Mouse (Mus musculus) brain, adult 2 months (tissue): ENCODE data around the gene Hspa4.
"Not testable (repeated sequence)": the region's sequence is repeated elsewhere in the genome, so short reads cannot be mapped to it uniquely, and the experiment has no call there.

Experiments
- DNase-seq: peaks from one replicate; pipeline ENCODE4 v3.0.0; 2011; ENCODE audit warnings: low read depth, low spot score

Gene Hspa4

DNA sequence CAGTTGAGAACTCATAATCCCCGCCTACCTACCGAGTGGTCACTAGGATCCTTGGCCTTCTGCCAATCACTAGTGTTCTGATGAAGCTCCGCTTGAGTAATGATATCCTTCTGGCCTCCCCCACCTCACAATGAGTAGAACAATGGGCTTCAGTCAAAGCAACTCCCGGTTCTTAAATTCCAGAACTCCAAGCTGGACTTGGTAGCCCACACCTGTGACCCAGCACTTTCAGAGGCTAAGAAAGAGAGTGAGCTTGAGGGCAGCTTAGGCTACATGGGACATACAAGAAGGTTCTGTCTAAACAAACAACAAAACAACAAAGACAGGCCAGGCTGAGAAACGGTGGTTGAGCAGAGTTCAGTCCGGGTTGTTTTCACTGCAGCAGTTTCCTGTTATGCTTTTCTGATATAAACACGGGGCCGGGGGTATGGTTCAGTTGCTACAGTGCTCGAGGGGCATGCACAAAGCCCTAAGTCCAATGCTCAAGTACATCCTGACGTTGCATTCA is 7.4 kb upstream of the Hspa4 start:
- no peak for DNase-seq

DNA sequence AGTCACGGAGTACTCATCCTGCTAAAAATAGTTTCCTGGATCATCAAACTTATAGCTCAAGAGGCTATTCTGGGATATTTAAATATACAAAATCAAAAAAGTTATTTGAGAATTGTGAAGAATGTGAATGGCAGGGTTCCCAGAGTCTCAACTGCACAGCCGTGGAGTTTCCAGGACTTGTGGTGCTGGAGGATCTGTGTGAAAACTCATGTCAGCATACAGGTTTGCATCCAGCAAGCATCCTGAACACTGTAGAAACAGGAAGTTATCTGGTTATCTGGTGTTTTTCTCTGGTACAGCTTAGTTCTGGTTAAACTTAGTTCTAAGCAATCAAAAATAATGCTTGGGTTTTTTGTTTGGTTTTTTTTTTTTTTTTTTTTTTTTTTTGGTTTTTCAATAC is 6.7 kb upstream of the Hspa4 start:
- DNase-seq: peak; percentile 42

DNA sequence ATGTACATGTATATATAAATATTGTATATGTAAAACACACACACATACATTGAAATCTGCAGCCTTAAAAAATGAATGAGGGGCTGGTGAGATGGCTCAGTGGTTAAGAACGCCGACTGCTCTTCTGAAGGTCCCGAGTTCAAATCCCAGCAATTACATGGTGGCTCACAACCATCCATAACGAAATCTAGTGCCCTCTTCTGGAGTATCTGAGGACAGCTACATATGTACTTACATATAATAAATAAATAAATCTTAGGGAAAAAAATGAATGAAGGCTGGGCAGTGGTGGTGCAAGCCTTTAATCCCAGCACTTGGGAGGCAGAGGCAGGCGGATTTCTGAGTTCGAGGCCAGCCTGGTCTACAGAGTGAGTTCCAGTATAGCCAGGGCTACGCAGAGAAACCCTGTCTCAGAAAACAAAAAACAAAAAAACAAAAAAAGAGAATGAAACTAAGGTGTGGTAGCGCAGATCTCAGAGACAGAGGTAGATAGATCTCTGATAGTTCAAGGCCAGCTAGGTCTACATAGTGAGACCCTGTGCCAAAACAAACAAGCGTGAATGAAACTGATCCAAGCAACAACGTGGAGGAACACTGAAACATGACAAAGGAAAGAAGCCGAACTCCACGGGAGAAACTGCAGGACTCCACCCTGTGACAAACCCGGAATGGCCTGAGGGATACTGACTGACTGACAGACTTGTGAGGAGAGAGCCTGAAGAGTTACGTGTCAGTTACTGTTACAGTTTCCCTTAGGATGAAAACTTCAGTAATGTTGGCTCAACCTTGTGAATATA is 4.0 kb upstream of the Hspa4 start:
- no peak for DNase-seq

DNA sequence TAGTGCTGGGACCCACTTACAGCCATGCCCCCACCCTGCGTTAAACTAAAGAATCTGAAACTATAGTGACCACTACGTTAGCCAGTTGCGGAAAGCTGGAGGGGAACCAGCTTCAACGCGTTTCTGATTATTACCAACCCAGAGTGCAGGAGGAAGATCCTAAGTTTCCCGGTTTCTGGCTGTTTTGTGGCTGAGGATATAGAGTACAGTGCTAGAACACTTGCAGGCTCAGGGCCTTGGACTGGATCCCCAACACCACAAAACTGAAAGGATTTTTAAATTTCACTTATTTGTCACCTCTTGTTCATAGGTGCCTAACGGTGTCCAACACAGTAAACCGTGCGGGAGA is 884 bp upstream of the Hspa4 start:
- no peak for DNase-seq

DNA sequence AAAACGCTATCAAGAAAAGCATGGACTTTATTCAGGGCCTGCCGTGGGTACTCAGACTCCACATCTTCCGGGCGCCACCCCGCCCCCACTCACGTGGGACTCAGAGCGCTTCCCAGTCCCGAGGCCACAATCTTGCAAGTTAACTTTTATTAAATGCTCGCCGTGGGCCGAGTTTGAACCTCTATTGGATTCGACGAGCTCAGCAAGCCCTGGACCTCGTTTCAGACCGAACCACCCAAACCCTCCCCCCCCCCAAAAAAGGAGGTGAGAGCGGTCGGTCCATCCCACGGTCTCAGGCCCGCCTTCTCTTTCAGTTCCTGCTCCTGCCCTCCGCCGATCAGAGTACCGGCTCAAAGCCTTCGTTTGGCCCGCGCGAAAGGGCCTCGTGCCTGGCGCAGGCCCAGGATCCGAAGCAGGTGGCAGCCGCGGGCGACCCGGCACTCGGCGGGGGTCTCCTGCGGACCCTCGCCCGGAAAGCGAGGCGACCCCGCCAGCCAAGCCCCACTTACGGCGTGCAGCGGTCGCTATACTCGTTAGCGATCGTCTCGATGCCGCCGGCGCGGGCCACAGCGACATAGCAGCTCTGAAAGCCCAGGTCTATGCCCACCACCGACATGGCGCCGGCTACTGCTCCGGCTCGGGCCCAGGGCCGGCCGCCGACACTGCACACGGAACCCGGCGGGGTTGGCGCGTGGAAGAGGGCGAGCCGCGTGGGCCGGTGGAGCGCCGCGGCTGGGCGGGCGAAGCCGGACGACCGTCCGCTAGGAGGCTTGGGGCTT is 517 bp downstream of the Hspa4 start:
- DNase-seq: peak; percentile 42

DNA sequence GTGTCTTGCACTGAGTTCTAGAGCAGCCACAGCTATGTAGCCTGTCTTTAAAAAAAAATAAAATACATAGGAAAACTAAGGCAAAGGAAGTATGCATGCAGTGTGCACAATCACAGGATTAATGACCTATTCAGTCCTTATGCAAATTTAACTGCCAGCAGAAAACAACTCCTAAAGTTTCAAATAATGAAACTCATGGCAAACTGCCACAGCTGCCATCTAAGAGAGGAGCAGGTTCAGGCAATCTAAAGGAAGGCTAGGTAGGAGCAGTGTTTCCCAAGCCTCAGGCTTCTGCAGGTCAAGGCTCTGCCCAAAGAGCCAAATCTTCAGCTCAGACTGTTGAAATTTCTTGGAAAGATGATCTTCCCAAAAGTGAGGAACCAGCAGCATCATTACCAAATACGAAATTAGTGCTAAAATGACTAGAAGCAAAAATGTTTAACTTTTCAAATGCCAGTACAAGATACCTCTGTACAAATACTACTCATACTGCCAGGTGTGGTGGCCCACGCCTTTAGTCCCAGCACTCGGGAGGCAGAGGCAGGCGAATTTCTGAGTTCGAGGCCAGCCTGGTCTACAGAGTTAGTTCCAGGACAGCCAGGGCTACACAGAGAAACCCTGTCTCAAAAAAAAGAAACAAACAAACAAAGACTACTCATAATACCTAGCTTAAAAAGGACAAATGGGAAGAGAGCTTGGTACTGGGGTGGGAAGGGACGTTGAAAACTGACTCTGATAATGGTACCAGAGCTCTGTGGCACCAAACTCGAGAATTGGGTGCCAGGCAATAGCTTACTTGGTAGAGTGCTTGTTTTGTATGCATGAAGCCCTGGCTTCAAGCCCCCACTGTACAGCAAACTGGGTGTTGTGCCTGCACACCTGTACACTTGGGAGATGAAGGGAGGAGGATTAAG is 2.1 kb downstream of the Hspa4 start:
- DNase-seq: no peak

DNA sequence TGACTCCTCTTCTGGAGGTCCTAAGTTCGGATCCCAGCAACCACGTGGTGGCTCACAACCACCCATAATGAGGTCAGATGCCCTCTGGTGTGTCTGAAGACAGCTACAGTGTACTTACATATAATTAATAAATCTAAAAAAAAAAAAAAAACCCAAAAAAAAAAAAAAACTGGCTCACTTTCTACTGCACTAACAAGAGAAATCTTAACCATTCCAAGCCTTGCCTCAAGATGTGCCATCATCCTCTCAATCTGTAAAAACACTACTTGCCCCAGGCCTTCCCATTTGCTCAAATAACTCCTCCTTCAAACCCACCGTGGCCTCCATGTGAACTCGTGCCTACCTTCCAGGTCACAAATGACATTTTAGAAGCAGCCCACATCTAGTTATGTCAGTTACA is 3.4 kb downstream of the Hspa4 start:
- no peak for DNase-seq

DNA sequence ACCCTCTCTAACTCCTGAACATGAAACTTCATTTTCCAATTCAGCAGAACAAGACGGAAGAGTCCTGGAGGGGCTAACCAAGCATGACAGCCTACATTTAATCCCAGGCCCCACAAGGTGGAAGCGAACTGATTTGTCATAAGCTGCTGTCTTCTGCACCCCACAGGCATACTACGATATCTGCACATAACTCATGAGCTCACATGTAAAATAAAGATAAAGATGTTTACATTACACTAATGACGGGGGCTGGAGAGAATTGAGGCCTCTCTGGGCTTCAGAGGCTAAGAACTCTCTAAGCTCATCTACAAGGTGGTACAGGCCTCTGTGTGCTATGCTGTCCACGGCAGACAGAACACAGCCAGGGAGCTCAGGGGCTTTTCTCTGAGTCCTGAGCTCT is 5.8 kb downstream of the Hspa4 start:
- DNase-seq: no peak

DNA sequence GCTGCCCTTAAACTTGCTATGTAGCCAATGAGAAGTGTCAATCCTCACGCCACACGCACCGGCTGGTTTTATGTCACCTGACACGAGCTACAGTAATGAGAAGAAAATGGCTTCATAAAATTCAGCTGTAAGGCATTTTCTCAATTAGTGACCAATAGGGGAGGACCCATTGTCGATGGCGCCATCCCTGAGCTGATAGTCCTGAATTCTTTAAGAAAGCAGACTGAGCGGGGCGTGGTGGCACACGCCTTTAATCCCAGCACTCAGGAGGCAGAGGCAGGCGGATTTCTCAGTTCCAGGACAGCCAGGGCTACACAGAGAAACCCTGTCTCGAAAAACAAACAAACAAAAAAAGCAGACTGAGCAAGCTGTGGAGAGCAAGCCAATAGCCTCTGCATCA is 9.4 kb downstream of the Hspa4 start:
- no peak for DNase-seq

DNA sequence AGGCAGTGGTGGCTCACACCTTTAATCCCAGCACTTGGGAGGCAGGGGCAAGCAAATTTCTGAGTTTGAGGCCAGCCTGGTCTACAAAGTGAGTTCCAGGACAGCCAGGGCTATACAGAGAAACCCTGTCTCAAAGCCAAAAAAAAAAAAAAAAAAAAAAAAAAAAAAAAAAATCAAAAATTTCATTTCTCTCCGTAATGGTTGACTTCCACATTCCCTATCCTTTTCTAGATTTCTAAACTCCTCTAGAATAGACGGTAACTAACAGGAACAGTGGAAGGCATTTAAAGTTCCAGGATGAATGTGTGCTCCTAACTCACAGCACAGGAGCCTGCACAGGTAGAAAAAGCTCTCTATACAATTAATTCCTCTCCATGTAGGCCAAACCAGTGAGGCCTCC is 10.1 kb downstream of the Hspa4 start:
- DNase-seq: not testable (repeated sequence)

DNA sequence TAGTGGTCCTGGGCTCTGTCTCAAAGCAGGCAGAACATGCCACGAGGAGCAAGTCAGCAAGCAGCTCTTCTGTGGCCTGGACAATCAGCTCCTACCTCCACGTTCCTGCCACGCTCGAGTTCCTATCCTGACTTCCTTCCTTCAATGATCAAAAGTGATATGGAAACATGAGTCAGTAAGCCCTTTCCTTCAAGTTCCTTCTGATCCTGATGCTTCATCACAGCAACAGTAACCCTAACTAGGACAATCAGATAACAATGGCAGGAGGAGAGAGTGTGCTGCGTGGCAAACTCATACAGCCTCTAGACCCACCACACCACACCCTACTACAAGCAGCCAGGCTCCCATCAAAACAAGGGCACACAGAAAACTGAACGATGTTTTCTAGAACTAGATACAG is 14.4 kb downstream of the Hspa4 start:
- DNase-seq: no peak

DNA sequence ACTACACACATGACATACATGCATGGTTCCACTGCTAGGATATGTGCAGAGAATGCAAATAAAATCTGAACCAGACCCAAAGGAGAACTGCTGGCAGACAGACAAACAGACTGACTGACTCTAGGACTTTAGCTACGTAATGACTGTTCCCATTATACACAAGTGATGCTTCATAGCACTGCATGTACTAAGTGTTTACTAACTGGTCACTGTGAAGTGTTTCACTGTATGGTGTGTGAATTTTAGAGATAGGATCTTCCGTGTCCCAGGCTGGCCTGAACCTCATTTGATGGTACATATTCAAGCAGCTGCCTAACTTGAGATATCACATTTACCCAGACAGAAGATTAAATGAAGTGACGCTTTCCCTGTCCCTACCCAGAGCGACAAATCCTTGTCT is 21.8 kb downstream of the Hspa4 start:
- DNase-seq: no peak

DNA sequence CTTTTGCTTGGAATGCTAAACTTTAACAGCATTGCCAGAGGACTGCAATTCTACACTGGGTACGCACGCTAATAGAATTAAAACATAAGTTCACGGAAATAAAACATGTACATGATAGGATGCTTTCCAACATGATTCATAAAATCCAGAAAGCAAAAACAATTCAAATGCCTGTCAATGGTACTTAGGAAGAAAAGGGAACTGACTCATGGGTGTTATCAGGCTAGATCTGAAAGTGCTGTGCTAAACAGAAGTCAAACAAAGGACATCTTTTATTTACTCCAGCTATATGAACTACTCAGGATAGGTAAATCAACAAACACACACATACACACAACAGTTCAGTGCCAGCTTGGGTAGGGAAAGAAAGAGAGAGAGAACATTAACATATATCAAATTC is 24.9 kb downstream of the Hspa4 start:
- no peak for DNase-seq

DNA sequence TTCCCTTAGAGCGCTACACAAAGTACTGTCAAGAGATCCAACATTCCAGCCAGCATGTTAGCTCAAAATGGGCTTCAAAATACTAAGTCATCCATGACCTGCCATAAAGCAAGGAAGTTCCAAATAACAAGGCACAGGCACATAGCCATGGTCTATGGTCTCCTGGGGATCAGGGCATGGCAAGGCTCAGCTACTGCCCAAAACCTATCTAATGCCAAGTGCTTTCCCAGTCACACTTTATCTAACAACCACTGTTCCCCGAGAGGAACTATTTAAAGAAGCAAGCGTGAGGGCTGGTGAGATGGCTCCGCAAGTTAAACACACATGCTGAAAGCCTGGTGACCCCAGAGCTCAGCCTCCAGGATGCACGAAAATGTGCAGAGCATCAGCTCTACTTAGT is 26.9 kb downstream of the Hspa4 start:
- no peak for DNase-seq

DNA sequence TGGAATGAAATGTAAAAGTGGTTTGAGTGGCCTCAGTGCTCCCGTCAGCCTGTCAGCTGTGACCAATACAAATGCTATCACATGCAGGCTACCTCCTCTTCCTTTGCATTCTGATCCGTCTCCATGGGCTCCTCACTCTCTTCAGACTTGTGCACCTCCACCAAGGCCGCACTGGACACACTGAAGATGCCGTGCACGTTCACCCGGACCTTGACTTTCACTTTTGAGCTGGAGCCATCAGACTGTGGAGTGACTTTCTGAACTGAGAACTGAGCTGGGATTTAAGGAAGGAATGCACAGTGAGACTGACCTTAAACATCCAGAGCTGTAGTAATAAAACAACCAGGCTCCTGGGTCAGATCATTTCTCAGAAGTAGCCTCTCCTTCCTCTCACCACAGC is 30.7 kb downstream of the Hspa4 start:
- no peak for DNase-seq

DNA sequence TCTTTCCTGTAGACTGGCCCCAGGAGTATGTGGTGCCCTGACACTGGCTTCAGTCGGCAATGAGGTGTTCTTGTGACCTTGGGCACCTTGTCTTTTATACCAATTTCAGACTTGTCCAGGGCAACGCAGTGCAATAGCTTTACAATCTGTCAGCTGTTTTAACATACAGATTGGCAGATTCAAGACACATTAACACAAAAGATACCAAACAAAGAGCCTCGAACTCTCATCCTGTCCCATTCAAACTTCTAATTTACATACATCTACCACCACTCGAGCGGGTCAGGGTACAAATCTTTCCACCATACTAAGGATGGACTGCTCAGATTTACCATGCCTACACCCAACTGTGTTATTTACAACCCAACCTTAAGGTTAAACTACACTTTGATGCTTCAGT is 39.7 kb downstream of the Hspa4 start:
- DNase-seq: no peak

DNA sequence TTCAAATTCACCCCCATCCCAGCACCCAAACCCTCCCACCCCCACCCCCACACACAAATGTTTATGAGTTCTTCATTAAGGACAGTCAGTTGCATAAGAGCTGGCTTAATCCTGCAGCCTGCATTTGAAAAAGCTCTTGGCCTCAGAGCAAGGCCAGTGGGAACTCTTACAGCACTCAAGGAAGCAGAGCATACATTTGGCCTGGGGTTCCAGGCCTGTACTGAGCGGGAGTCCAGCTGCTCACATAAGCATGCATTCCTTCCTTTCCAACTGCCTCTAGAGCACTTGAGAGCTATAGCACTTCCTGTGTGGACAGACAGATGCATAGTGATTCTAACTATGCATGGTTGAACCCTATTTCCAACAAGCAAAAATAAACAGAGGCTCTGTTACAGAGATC is 40.2 kb downstream of the Hspa4 start:
- no peak for DNase-seq

DNA sequence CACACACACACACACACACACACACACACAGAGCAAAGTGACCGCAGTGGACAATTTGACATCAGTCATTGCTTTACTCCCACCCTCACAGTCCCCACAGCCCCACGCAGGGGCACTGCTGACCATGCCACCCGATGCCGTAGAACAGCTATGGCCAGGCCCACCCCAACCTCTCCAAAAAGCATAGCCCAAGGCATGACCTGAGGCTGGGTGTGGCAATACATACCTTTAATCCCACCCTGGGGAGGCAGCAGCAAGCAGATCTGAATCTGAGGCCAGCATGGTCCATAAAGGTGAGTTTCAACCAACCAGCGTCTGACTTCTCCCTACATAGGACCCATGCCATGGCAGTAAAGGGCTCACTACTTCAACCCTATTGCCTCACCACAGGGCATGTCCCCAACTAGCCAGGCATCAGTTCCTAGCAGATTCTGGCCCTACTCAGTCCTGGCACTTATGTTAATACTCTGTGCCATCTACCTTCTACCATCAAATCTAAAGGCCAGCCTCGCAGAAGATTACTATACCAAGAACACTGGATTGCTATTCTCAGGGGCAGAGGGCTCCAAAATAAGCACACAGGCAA is 41.1 kb downstream of the Hspa4 start:
- no peak for DNase-seq

DNA sequence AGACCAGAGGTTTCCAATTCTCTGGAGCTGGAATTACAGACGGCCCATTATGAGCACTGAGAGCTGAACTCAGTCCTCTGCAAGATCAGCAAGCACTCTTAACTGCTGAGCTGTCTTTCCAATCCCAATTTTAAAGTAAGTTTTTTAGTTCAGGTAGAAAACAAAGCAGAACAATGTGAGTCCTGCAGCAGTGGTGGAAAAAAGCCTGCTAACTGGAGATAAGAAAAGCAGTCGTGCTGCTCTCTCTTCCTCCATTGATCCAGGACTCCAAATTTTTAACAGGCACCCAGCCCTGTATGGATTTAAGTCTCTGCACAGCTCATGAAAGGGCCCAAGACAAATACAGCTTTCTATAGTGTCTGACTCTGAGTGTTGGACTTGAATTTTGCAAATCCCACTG is 43.3 kb downstream of the Hspa4 start:
- no peak for DNase-seq

DNA sequence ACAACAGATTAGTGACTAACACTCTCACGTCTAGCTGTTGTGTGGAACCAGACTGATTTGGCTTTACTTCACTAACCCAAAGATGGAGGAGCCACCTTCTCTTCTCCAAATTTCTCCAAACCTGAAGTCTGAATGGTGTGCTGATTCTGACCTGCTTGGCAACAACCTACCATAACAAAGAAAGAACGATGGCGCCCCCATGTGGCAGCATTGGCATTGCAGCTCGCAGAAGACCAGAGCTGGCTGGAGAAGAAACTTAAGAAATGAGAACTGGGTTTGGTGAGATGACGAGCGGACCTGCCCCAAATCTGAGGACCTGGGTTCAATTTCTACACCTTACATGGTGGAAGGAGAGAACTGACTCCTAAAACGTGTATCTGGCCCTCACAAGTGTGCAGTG is 45.3 kb downstream of the Hspa4 start:
- peak; percentile 83 for DNase-seq

DNA sequence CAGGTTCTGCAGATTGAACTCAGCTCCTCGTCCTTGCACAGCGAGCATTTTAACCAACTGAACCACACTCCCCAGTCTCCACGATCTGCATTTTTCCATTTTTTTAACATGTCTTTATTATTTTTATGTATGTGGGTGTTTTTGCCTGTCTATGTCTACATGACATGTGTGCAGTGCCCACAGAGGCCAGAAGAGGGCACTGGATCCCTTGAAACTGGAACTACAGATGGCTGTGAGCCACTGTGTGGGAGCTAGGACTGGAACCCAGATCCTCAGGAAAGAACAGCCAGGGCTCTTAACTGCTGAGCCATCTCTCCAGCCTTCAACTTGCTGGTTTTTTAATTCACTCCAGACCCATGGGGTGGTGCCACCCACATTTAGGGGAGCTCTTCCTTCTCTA is 45.8 kb downstream of the Hspa4 start:
- DNase-seq: no peak
